ENCODE assay signal across 8 mouse cellular contexts in genomic region chr7:126199691-126200102, GRCm38 (mm10). TPM values are rescaled to one million over a fixed set of nuclear protein-coding genes. Genes with fewer than 3 reads are reported as not detected.
DNase-seq lines count a peak whose midpoint lies in the region; ATAC-seq and TF ChIP-seq lines count a peak whose summit lies in the region.

No protein-coding gene starts in this region.

- peaks cover 13% of the 10 kb centered on the region; the same call in 1 of the 2 replicates for H3K4me1 ChIP-seq in kidney, embryonic 14.5 days (ENCODE audit: control insufficient read depth, insufficient read depth, low read length)
- H3K4me1 ChIP-seq in liver, embryonic 12.5 days, result peaks cover 45% of the 10 kb centered on the region
- H3K4me1 ChIP-seq in stomach, embryonic 16.5 days (ENCODE audit: control insufficient read depth, insufficient read depth, low read length), result peaks cover 10% of the 10 kb centered on the region

- no peaks in the 10 kb centered on the region for H3K36me3 ChIP-seq in kidney, embryonic 14.5 days (ENCODE audit: control insufficient read depth, insufficient read depth, low read length)
- H3K36me3 ChIP-seq in liver, embryonic 12.5 days, result no peaks in the 10 kb centered on the region; the same call in 1 of the 2 replicates
- no peaks in the 10 kb centered on the region for H3K36me3 ChIP-seq in myocyte (ENCODE audit: control insufficient read depth, insufficient read depth)
- no peaks in the 10 kb centered on the region for H3K36me3 ChIP-seq in stomach, embryonic 16.5 days (ENCODE audit: control insufficient read depth, insufficient read depth, low read length)

- H3K79me2 ChIP-seq in myocyte (ENCODE audit: control insufficient read depth, insufficient read depth), result peaks cover 53% of the 10 kb centered on the region

- H3K9ac ChIP-seq in kidney, embryonic 14.5 days (ENCODE audit: low read depth, low read length), result peak overlapping the region; percentile 91
- peak overlapping the region; percentile 96 for H3K9ac ChIP-seq in liver, embryonic 12.5 days
- H3K9ac ChIP-seq in stomach, embryonic 16.5 days (ENCODE audit: low read length), result peak overlapping the region; percentile 98

- TF ChIP-seq POLR2A in myocyte (IDR thresholded peaks at IDR 0.05; ENCODE audit: insufficient read length, low read depth), result peak; percentile 58

- under 1% methylated on average over 27 of the region's 27 CpGs for WGBS in kidney, embryonic 14.5 days
- 0% methylated on average over 27 of the region's 27 CpGs for WGBS in liver, embryonic 12.5 days (ENCODE audit: insufficient replicate concordance)
- 0% methylated on average over 27 of the region's 27 CpGs for WGBS in stomach, embryonic 16.5 days

- peak; percentile 84 for DNase-seq in A20 (ENCODE audit: low read depth, low spot score)
- DNase-seq in adrenal gland, adult 2 months, result peak; percentile 74
- DNase-seq in embryo, embryonic 11 days, result peak; percentile 70

- peak overlapping the region; percentile 80 for H3ac ChIP-seq in myocyte (ENCODE audit: control insufficient read depth, insufficient read length)

- ATAC-seq in granulocyte monocyte progenitor cell, adult 5-6 weeks (replicated peaks; ENCODE audit: poor library complexity, severe bottlenecking), result peak; percentile 67
- ATAC-seq in kidney, embryonic 14.5 days (ENCODE audit: low FRiP score, low TSS enrichment), result peak; percentile 63
- peak; percentile 62 for ATAC-seq in liver, embryonic 12.5 days
- peak; percentile 72 for ATAC-seq in stomach, embryonic 16.5 days (ENCODE audit: insufficient read depth, low FRiP score)

- peak overlapping the region; percentile 68 for H3K4me2 ChIP-seq in kidney, embryonic 14.5 days (replicated peaks; ENCODE audit: low read depth, low read length)
- H3K4me2 ChIP-seq in liver, embryonic 12.5 days, result peak overlapping the region; percentile 93
- H3K4me2 ChIP-seq in myocyte (ENCODE audit: low read depth), result peak overlapping the region; percentile 71
- peak overlapping the region; percentile 84 for H3K4me2 ChIP-seq in stomach, embryonic 16.5 days (ENCODE audit: low read depth, low read length)

- no peaks in the 10 kb centered on the region for H3K27me3 ChIP-seq in kidney, embryonic 14.5 days (ENCODE audit: control insufficient read depth, insufficient read depth, low read length)
- 0 out of 2 replicates have a peak, but pooled peaks cover 4% of the 10 kb centered on the region for H3K27me3 ChIP-seq in liver, embryonic 12.5 days (replicated peaks)
- H3K27me3 ChIP-seq in myocyte (ENCODE audit: control insufficient read depth, insufficient read depth, insufficient read length), result peaks cover 2% of the 10 kb centered on the region
- no peaks in the 10 kb centered on the region for H3K27me3 ChIP-seq in stomach, embryonic 16.5 days (ENCODE audit: control insufficient read depth, insufficient read depth, low read length)

- H3K27ac ChIP-seq in kidney, embryonic 14.5 days (ENCODE audit: low read depth, low read length), result peak overlapping the region; percentile 87
- peak overlapping the region; percentile 80 for H3K27ac ChIP-seq in liver, embryonic 12.5 days
- peak overlapping the region; percentile 83 for H3K27ac ChIP-seq in stomach, embryonic 16.5 days (ENCODE audit: low read length)

- no peaks in the 10 kb centered on the region for H3K9me3 ChIP-seq in kidney, embryonic 14.5 days (ENCODE audit: control insufficient read depth, low read length)
- no peaks in the 10 kb centered on the region for H3K9me3 ChIP-seq in liver, embryonic 12.5 days (replicated peaks)
- no peaks in the 10 kb centered on the region for H3K9me3 ChIP-seq in stomach, embryonic 16.5 days (replicated peaks; ENCODE audit: control insufficient read depth, low read length)

- H3K4me3 ChIP-seq in kidney, embryonic 14.5 days (ENCODE audit: low read length), result peak overlapping the region; percentile 82
- H3K4me3 ChIP-seq in liver, embryonic 12.5 days, result peak overlapping the region; percentile 94
- peak overlapping the region; percentile 66 for H3K4me3 ChIP-seq in myocyte
- peak overlapping the region; percentile 82 for H3K4me3 ChIP-seq in stomach, embryonic 16.5 days (replicated peaks; ENCODE audit: low read length)

TF ChIP-seq in myocyte, 11 proteins besides CTCF, POLR2A, EP300 and RAD21:
- TF ChIP-seq MYOG (IDR thresholded peaks at IDR 0.05; ENCODE audit: control insufficient read depth in 1 of 3, insufficient read depth in 1 of 3, insufficient read length in 2 of 3, low read depth in 2 of 3), result peak in 2 of 3 experiments; percentile 58 to 79
- TF ChIP-seq USF1 (IDR thresholded peaks at IDR 0.05; ENCODE audit: low read depth), result no peak
- no peak for TF ChIP-seq CEBPB (IDR thresholded peaks at IDR 0.05; ENCODE audit: insufficient read depth, poor library complexity, severe bottlenecking)
- no peak for TF ChIP-seq SRF (IDR thresholded peaks at IDR 0.05; ENCODE audit: control insufficient read depth, insufficient read length, low read depth)
- TF ChIP-seq POLR2AphosphoS2 (IDR thresholded peaks at IDR 0.05; ENCODE audit: insufficient read length, low read depth), result peak; percentile 59
- peak in 1 of 3 experiments; percentile 79 for TF ChIP-seq MYOD1 (IDR thresholded peaks at IDR 0.05; ENCODE audit: control insufficient read depth in 1 of 3, insufficient read length in 2 of 3, low read depth in 2 of 3)
- no peak for TF ChIP-seq E2F4 (IDR thresholded peaks at IDR 0.05; ENCODE audit: insufficient read depth)
- no peak for TF ChIP-seq MAX (IDR thresholded peaks at IDR 0.05; ENCODE audit: low read depth)
- no peak for TF ChIP-seq TCF12 (IDR thresholded peaks at IDR 0.05; ENCODE audit: insufficient read depth, poor library complexity, severe bottlenecking)
- TF ChIP-seq TCF3 (IDR thresholded peaks at IDR 0.05; ENCODE audit: insufficient read length, low read depth), result no peak
- no peak for TF ChIP-seq REST (IDR thresholded peaks at IDR 0.05; ENCODE audit: insufficient read depth, insufficient read length)

RNA-seq across cellular contexts. Expression of gene Xpo6, which starts 0.6 kb away (rescaled TPM):
- total RNA-seq in adrenal gland, adult 2 months (2021), result 100 to 1,000 TPM in 1 of 2 experiments, 10 to 100 TPM in 1; 87.1 to 100 TPM
- 131 and 176 TPM in 2 replicates for polyA plus RNA-seq in adrenal gland, adult 2 months (2012; rRNA removed)
- 143 and 157 TPM in 2 replicates for total RNA-seq in granulocyte monocyte progenitor cell, adult 5-6 weeks (2014; fragmentation: Nextera tagmentation)
- total RNA-seq in granulocyte monocyte progenitor cell, adult 5-6 weeks (2017), result 30.7 and 47.1 TPM in 2 replicates
- polyA plus RNA-seq in kidney, embryonic 14.5 days (2014; fragmentation: Nextera tagmentation; extraction: Ambion mirVana), result 52.5 and 77.9 TPM in 2 replicates
- 38.0 and 39.8 TPM in 2 replicates for polyA plus RNA-seq in liver, embryonic 12.5 days (2016; fragmentation: Nextera tagmentation; extraction: Ambion mirVana)
- polyA plus RNA-seq in myocyte (2012; fragmentation: generic; extraction: Trizol), result 36.4 TPM
- 35.4 and 36.9 TPM in 2 replicates for polyA plus RNA-seq in stomach, embryonic 16.5 days (2015; fragmentation: Nextera tagmentation; extraction: Ambion mirVana)

Comparison
In these comparisons a context has a peak if more than half of its experiments do, and no peak if none do; other contexts are left out.
1. Peak in every context shown above with its lines: DNase-seq, ATAC-seq, H3K4me3 ChIP-seq and H3K27ac ChIP-seq.